Mouse (Mus musculus) layer of hippocampus, adult 2 months (tissue): Measurements from ENCODE around the gene Thpo. TPM values are rescaled to one million over a fixed set of nuclear protein-coding genes. Genes with fewer than 3 reads are reported as not detected.

Experiments
- DNase-seq, 2 experiments: peaks; one replicate each; pipeline ENCODE4 v3.0.0; 2022; ENCODE audit warnings: low spot score in 2 of 2
- H3K27ac ChIP-seq: fragments of 200-600 bp; 2 replicates; pipeline ENCODE4 v1.8.1; 2022
- H3K4me3 ChIP-seq: fragments of 200-600 bp; 2 replicates; pipeline ENCODE4 v1.8.1; 2022; ENCODE audit warnings: mild to moderate bottlenecking
- CTCF ChIP-seq: fragments of 200-600 bp; conservative IDR thresholded peaks from 2 replicates; pipeline ENCODE4 v1.8.1; 2022; ENCODE audit warnings: antibody characterized with exemption, mild to moderate bottlenecking, moderate library complexity
- total RNA-seq, 2 experiments: library from RNA; stranded (reverse); gene quantifications; 2 replicates each; pipeline ENCODE4 v1.2.3; 2021

Gene Thpo
- total RNA-seq, 2 experiments from 2014 or later: 12.5 to 16.2 TPM

- H3K27ac ChIP-seq: peak overlapping the region; percentile 99; the same call in 1 of the 2 replicates
Observed at GRCm38 (mm10) chr16:20735651-20736050, 1.3 kb upstream of the Thpo start.

GRCm38 (mm10) chr16:20732925-20733730 is 1.2 kb downstream of the Thpo start, which contains the start of gene Chrd:
Gene Chrd (plus strand): TSS chr16:20733127.
- DNase-seq: peak in 1 of 2 experiments; percentile 60
- peak within 1 kb of the TSS; percentile 99 for H3K27ac ChIP-seq
- H3K4me3 ChIP-seq: peak within 1 kb of the TSS; percentile 78
- TF ChIP-seq CTCF: no peak

More at GRCm38 (mm10) chr16:20735651-20736050, 1.3 kb upstream of the Thpo start:
- DNase-seq: no peak
- no peak for TF ChIP-seq CTCF
- H3K4me3 ChIP-seq: no peak overlapping the region; the same call in 1 of the 2 replicates

GRCm38 (mm10) chr16:20732251-20732924 is 1.9 kb downstream of the Thpo start:
- TF ChIP-seq CTCF: no peak; the same call in 1 of the 2 replicates
- peak overlapping the region; percentile 99 for H3K27ac ChIP-seq
- H3K4me3 ChIP-seq: peak overlapping the region; percentile 78
- no peak for DNase-seq

- H3K27ac ChIP-seq: peak overlapping the region; percentile 76
Observed at GRCm38 (mm10) chr16:20731688-20732087, 2.6 kb downstream of the Thpo start.

GRCm38 (mm10) chr16:20730293-20730711 is 4.0 kb downstream of the Thpo start:
- no peak for DNase-seq
- H3K27ac ChIP-seq: no peak overlapping the region
- no peak for TF ChIP-seq CTCF
- H3K4me3 ChIP-seq: no peak overlapping the region

More at GRCm38 (mm10) chr16:20731688-20732087, 2.6 kb downstream of the Thpo start:
- H3K4me3 ChIP-seq: no peak overlapping the region
- DNase-seq: no peak
- TF ChIP-seq CTCF: no peak

GRCm38 (mm10) chr16:20726384-20726783 is 7.9 kb downstream of the Thpo start:
- TF ChIP-seq CTCF: no peak
- no peak overlapping the region for H3K27ac ChIP-seq
- DNase-seq: no peak
- H3K4me3 ChIP-seq: no peak overlapping the region

- Histone ChIP-seq H3K4me3 (no peak overlapping the region), H3K27ac (no peak overlapping the region)
- DNase-seq: no peak
- no peak for TF ChIP-seq CTCF
Observed at GRCm38 (mm10) chr16:20725750-20726149, 8.6 kb downstream of the Thpo start.

GRCm38 (mm10) chr16:20725321-20725720 is 9.0 kb downstream of the Thpo start:
- TF ChIP-seq CTCF: no peak
- no peak overlapping the region for H3K4me3 ChIP-seq
- no peak for DNase-seq
- H3K27ac ChIP-seq: no peak overlapping the region

- TF ChIP-seq CTCF: peak; percentile 88
- Histone ChIP-seq H3K27ac (no peak overlapping the region), H3K4me3 (no peak overlapping the region)
- no peak for DNase-seq
Observed at GRCm38 (mm10) chr16:20724338-20724748, 10.0 kb downstream of the Thpo start.

GRCm38 (mm10) chr16:20723247-20723646 is 11.1 kb downstream of the Thpo start:
- no peak overlapping the region for H3K27ac ChIP-seq
- no peak overlapping the region for H3K4me3 ChIP-seq
- no peak for DNase-seq
- TF ChIP-seq CTCF: no peak

- H3K4me3 ChIP-seq: no peak overlapping the region
- TF ChIP-seq CTCF: no peak
- no peak for DNase-seq
- no peak overlapping the region for H3K27ac ChIP-seq
Observed at GRCm38 (mm10) chr16:20722736-20723135, 11.6 kb downstream of the Thpo start.

GRCm38 (mm10) chr16:20721808-20722207 is 12.5 kb downstream of the Thpo start:
- no peak for DNase-seq
- Histone ChIP-seq H3K4me3 (no peak overlapping the region), H3K27ac (no peak overlapping the region)
- TF ChIP-seq CTCF: no peak

- peak overlapping the region; percentile 94 for H3K27ac ChIP-seq
- TF ChIP-seq CTCF: no peak
- no peak for DNase-seq
- peak overlapping the region; percentile 74 for H3K4me3 ChIP-seq
Observed at GRCm38 (mm10) chr16:20717978-20718670, 16.2 kb downstream of the Thpo start.
